Mouse (Mus musculus): ENCODE measurements at regions not wholly inside any gene's neighbourhood (a gene's known extent, or its start where the extent isn't known, plus 50 kb on each side); places are given as distances from the start of the nearest gene placed in this dataset.

DNA sequence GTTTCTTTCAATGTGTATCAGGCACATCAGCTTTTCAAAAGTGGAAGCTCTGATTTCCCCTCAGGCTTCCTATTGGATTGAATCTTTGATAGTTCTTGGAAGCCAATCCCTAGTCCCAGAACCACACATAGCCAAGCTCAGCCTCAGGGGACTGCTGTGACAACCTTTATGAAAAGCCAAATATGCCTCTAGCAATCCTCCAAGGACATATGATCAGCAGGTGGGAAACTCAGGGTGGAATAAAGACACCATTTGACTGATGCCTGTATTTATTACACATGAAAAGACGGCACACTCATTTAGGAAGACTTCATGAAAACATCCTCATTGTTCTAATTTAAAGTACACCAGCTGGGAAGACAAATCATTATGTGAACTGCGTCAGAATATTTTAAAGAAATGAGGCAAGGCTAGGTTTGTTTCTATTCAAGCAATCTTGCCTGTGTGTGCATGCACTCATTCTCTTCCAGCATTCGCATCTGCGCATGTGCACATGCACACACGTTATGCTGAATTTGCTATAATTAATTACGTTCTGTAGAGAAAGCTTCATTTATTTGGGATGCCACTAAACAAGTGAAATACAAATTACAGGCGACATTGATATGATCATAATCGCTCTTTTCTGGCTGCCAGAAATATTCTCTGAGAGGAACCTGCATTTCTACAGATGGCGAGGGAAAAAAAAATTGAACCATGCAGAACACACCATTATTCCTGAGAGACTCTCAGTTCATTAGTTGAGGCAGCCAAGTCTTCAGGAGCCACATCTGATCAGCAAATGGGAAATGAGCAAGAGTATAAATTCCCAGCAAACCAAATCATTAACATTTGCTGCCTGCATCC lies 556.6 kb upstream of the Sema6d start:
- H3K27ac ChIP-seq (ENCODE audit: insufficient read depth, low read depth) = no peak overlapping the region
- no peaks in the 10 kb centered on the region for H3K27me3 ChIP-seq (replicated peaks)
- H3K9ac ChIP-seq (ENCODE audit: insufficient read depth, low read depth) = no peak overlapping the region
- in situ Hi-C loops (cut with MboI; ENCODE audit: low pct_ligation_motif_present, low pct_unique_long_range_greater_than_20kb, low sequenced_read_pairs) (no loop called here), dilution Hi-C loops (cut with MboI; ENCODE audit: extremely low pct_ligation_motif_present, extremely low pct_unique_long_range_greater_than_20kb, low sequenced_read_pairs) (no loop called here)
- no peak overlapping the region for H3K4me3 ChIP-seq (replicated peaks in 1 of 3; ENCODE audit: low read depth in 2 of 3, low read length in 2 of 3, poor library complexity in 1 of 3)
- TF ChIP-seq RAD21 (IDR thresholded peaks at IDR 0.05; ENCODE audit: low read depth, low read length) (no peak), RCOR1 (conservative IDR thresholded peaks at IDR 0.05; ENCODE audit: low read depth, low read length) (no peak), USF1 (IDR thresholded peaks at IDR 0.05; ENCODE audit: low read depth, low read length) (no peak), ZNF384 (IDR thresholded peaks at IDR 0.05; ENCODE audit: low read depth, low read length) (no peak), POLR2AphosphoS2 (IDR thresholded peaks at IDR 0.05; ENCODE audit: low read depth, low read length) (no peak), SIN3A (IDR thresholded peaks at IDR 0.05; ENCODE audit: low read length) (no peak), POLR2A (IDR thresholded peaks at IDR 0.05; ENCODE audit: low read depth, low read length) (no peak), ETS1 (conservative IDR thresholded peaks at IDR 0.05; ENCODE audit: low read depth, low read length) (no peak), NRF1 (IDR thresholded peaks at IDR 0.05; ENCODE audit: low read depth, low read length) (no peak), ZKSCAN1 (IDR thresholded peaks at IDR 0.05; ENCODE audit: borderline replicate concordance, low read depth, low read length) (no peak), MEF2A (IDR thresholded peaks at IDR 0.05; ENCODE audit: borderline replicate concordance, low read depth, low read length) (no peak), UBTF (IDR thresholded peaks at IDR 0.05; ENCODE audit: low read depth, low read length) (no peak), NELFE (IDR thresholded peaks at IDR 0.05; ENCODE audit: low read depth, low read length) (no peak), MYC (IDR thresholded peaks at IDR 0.05; ENCODE audit: low read depth, low read length) (no peak), E2F4 (IDR thresholded peaks at IDR 0.05; ENCODE audit: insufficient replicate concordance, low read depth, low read length) (no peak), MAZ (IDR thresholded peaks at IDR 0.05; ENCODE audit: low read depth, low read length) (no peak), EP300 (IDR thresholded peaks at IDR 0.05; ENCODE audit: low read length) (no peak), JUND (conservative IDR thresholded peaks at IDR 0.05; ENCODE audit: low read depth, low read length) (no peak)
- no peak overlapping the region for H3K4me2 ChIP-seq (ENCODE audit: insufficient read depth, low read depth, poor library complexity, severe bottlenecking)
- H3K4me1 ChIP-seq (ENCODE audit: control insufficient read depth in 1 of 2, insufficient read depth in 2 of 2) = no peaks in the 10 kb centered on the region
- peaks cover 38% of the 10 kb centered on the region for H3K9me3 ChIP-seq (replicated peaks; ENCODE audit: low read length)
- H3K36me3 ChIP-seq (replicated peaks in 1 of 2; ENCODE audit: control insufficient read depth in 1 of 2, insufficient read depth in 1 of 2, low read length in 1 of 2) = no peaks in the 10 kb centered on the region
- no peak for DNase-seq (ENCODE audit: extremely low read depth)
- no peaks in the 10 kb centered on the region for H3K79me2 ChIP-seq (replicated peaks; ENCODE audit: control insufficient read depth, extremely low read depth, insufficient read depth, poor library complexity, severe bottlenecking)

DNA sequence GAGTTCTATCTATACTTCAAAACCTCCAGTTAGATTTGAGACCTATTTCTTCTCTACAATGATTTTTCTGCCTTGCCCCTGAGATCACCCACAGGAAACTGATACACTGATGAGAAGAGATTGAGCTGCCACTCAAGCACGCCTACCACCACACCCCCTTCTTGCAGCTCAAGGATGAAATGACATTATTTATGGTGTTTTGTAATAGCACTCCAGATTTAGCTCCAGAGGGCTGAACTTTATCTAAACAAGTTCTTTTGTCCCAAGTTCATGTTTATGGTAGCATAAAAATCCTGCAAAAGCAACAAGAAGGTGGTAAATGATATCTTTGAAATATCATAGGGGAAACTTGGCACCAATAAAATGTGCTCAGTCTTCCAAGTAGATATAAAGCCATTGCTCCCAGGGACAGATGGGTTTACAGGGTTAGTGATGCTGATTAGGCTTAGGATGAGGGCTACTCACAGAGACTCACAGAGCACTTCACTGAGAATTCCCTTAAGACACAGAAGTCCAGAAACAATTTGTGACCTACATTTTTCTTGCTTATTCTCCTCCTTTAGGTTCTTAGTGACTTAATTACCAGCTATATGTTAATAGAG lies 538.4 kb upstream of the Sema6d start:
- Histone ChIP-seq H3K9me3 (replicated peaks; ENCODE audit: low read length) (peaks cover 16% of the 10 kb centered on the region), H3K36me3 (replicated peaks in 1 of 2; ENCODE audit: control insufficient read depth in 1 of 2, insufficient read depth in 1 of 2, low read length in 1 of 2) (no peaks in the 10 kb centered on the region), H3K9ac (ENCODE audit: insufficient read depth, low read depth) (no peak overlapping the region), H3K4me3 (replicated peaks in 1 of 3; ENCODE audit: low read depth in 2 of 3, low read length in 2 of 3, poor library complexity in 1 of 3) (no peak overlapping the region), H3K4me2 (ENCODE audit: insufficient read depth, low read depth, poor library complexity, severe bottlenecking) (no peak overlapping the region), H3K4me1 (ENCODE audit: control insufficient read depth in 1 of 2, insufficient read depth in 2 of 2) (no peaks in the 10 kb centered on the region), H3K27ac (ENCODE audit: insufficient read depth, low read depth) (no peak overlapping the region), H3K27me3 (replicated peaks) (no peaks in the 10 kb centered on the region), H3K79me2 (replicated peaks; ENCODE audit: control insufficient read depth, extremely low read depth, insufficient read depth, poor library complexity, severe bottlenecking) (no peaks in the 10 kb centered on the region)
- TF ChIP-seq ZMIZ1 (IDR thresholded peaks at IDR 0.05; ENCODE audit: low read depth, low read length) = no peak
- no peak for TF ChIP-seq RAD21 (IDR thresholded peaks at IDR 0.05; ENCODE audit: low read depth, low read length)
- no peak for TF ChIP-seq ZC3H11A (IDR thresholded peaks at IDR 0.05; ENCODE audit: low read depth, low read length)
- TF ChIP-seq RCOR1 (conservative IDR thresholded peaks at IDR 0.05; ENCODE audit: low read depth, low read length) = no peak
- TF ChIP-seq ELF1 (IDR thresholded peaks at IDR 0.05; ENCODE audit: low read depth, low read length) = no peak
- TF ChIP-seq MYC (IDR thresholded peaks at IDR 0.05; ENCODE audit: low read depth, low read length) = no peak
- TF ChIP-seq NELFE (IDR thresholded peaks at IDR 0.05; ENCODE audit: low read depth, low read length) = no peak
- no peak for TF ChIP-seq MAZ (IDR thresholded peaks at IDR 0.05; ENCODE audit: low read depth, low read length)
- TF ChIP-seq KAT2A (IDR thresholded peaks at IDR 0.05; ENCODE audit: insufficient replicate concordance, low read length) = no peak
- no peak for TF ChIP-seq NRF1 (IDR thresholded peaks at IDR 0.05; ENCODE audit: low read depth, low read length)
- no peak for TF ChIP-seq UBTF (IDR thresholded peaks at IDR 0.05; ENCODE audit: low read depth, low read length)
- no peak for TF ChIP-seq ZKSCAN1 (IDR thresholded peaks at IDR 0.05; ENCODE audit: borderline replicate concordance, low read depth, low read length)
- TF ChIP-seq MXI1 (IDR thresholded peaks at IDR 0.05; ENCODE audit: low read depth, low read length) = no peak
- dilution Hi-C loops (cut with MboI; ENCODE audit: extremely low pct_ligation_motif_present, extremely low pct_unique_long_range_greater_than_20kb, low sequenced_read_pairs) (no loop called here), in situ Hi-C loops (cut with MboI; ENCODE audit: low pct_ligation_motif_present, low pct_unique_long_range_greater_than_20kb, low sequenced_read_pairs) (no loop called here)
- DNase-seq (ENCODE audit: extremely low read depth) = no peak
